ENCODE assay signal across 15 mouse cellular contexts in the genomic region with DNA sequence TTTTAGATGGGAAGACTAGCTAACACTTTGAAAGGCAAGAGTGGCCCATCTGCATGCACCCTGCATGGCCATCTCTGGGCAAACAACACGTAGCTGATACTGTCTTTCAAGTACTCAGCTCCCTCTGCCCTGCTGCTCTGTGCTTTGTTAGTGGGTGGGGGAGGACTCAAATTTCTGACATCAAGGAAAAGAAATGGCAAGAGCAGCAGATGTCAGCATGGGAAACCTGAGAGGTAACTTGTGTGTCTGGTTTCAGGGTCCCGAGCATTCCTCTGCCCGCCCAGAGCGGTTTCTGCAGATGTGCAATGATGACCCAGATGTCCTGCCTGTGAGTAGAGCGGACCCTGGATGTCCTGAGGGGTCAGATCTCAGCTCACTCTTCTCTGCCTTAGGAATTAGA.
"Had no signal": no experiment of that assay in that cellular context is flagged by ENCODE, and none has a peak within 500 bp of the region (broad histone marks: within the 10 kb centered on the region; RNA-seq: fewer than 3 reads in every experiment).

No protein-coding gene starts in this region.

- H3K4me2 ChIP-seq: lung, embryonic 14.5 days; midbrain, embryonic 13.5 days; midbrain, embryonic 15.5 days; neural tube, embryonic 13.5 days; neural tube, embryonic 15.5 days; stomach, embryonic 15.5 days had no signal

- H3K4me3 ChIP-seq: midbrain, embryonic 10.5 days; midbrain, embryonic 13.5 days; midbrain, embryonic 15.5 days; myocyte; neural tube, embryonic 13.5 days; neural tube, embryonic 15.5 days; stomach, embryonic 15.5 days had no signal

- H3K4me1 ChIP-seq: midbrain, embryonic 10.5 days; midbrain, embryonic 13.5 days; midbrain, embryonic 15.5 days; neural tube, embryonic 13.5 days; neural tube, embryonic 15.5 days; stomach, embryonic 15.5 days had no signal

- H3K27me3 ChIP-seq: midbrain, embryonic 13.5 days; midbrain, embryonic 15.5 days; neural tube, embryonic 13.5 days; neural tube, embryonic 15.5 days; stomach, embryonic 15.5 days had no signal

- H3K9ac ChIP-seq: lung, embryonic 14.5 days; midbrain, embryonic 13.5 days; midbrain, embryonic 15.5 days; neural tube, embryonic 13.5 days; neural tube, embryonic 15.5 days; stomach, embryonic 15.5 days had no signal

- H3K27ac ChIP-seq: midbrain, embryonic 10.5 days; midbrain, embryonic 13.5 days; midbrain, embryonic 15.5 days; neural tube, embryonic 13.5 days; neural tube, embryonic 15.5 days; stomach, embryonic 15.5 days had no signal

- DNase-seq: lung, adult 18-20 months; lung, embryonic 14.5 days; lung, postnatal 10 days; lung, postnatal 4 days; right cerebral cortex, postnatal 14 days; thymus, adult 18-20 months; thymus, postnatal 14 days; thymus, postnatal 36 days had no signal

- H3K9me3 ChIP-seq: midbrain, embryonic 10.5 days; midbrain, embryonic 13.5 days; midbrain, embryonic 15.5 days; neural tube, embryonic 13.5 days; neural tube, embryonic 15.5 days; stomach, embryonic 15.5 days had no signal

- ATAC-seq: midbrain, embryonic 13.5 days; midbrain, embryonic 15.5 days had no signal
